Mouse (Mus musculus) heart, postnatal 4 days (tissue): ENCODE data around the gene Hipk2. TPM values are rescaled to one million over a fixed set of nuclear protein-coding genes. Genes with fewer than 3 reads are reported as not detected.
"Not testable (repeated sequence)": the region's sequence is repeated elsewhere in the genome, so short reads cannot be mapped to it uniquely, and the experiment has no call there.

Experiments used
- DNase-seq: peaks from one replicate; pipeline ENCODE4 v3.0.0; 2021
- total RNA-seq, 2 experiments: library from RNA; stranded (reverse); gene quantifications; 2 replicates each; pipeline ENCODE4 v1.2.3; 2021

Gene Hipk2
- total RNA-seq, 2 experiments from 2014 or later, result 73.4 to 75.5 TPM

DNA sequence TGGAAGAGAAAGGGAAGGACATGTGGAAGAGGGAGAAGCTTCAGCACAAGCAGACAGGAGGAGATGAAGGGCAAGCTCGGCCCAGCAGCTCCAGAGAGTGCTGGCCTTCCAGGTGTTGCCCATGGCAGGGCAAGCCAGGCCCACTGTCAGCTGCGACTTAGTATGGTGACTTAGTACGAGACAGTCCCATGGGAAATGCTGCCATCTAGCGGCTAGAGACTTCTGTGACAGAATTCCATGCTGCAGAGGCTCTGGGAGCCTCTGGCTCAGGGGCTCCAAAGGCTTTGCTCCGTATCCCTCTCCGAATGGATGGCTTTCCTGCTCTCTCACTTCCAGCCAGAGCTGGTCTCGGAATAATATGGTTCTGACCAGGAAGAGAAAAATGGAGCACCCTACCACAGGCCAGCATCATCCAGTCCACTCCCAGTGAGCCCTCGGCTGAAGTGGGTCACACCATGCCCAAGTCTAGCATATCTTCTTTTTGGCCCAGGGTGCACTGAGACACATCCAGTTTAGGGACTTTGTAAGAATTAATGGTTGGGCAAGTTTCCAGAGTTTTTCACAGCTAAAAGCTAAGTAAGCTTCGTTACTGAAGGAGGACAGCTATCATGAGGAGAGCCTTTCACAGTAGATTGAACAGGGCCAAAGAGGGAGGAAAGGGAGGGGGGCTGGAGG, 180.4 kb downstream of the Hipk2 start:
- peak; percentile 89 for DNase-seq

DNA sequence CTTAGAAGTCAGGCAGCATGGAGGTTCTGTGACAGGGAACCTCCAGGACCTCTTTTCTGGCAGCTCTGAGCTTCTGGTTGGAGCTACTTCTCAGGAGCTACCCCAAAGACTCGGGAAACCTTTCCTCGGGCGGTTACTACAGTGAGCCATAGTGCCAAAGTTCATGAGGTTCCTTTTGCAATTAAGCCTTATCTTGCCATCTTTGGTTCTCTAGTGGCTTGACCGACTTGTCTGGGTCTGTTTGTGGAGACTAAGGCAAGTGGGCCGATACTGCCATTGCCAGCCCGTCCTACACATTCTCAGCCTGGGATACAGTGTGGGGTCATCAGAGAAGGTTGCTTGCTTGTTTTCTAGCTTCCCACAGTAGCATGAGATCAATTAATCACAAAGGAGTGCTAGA, 183.4 kb downstream of the Hipk2 start:
- DNase-seq, result no peak

DNA sequence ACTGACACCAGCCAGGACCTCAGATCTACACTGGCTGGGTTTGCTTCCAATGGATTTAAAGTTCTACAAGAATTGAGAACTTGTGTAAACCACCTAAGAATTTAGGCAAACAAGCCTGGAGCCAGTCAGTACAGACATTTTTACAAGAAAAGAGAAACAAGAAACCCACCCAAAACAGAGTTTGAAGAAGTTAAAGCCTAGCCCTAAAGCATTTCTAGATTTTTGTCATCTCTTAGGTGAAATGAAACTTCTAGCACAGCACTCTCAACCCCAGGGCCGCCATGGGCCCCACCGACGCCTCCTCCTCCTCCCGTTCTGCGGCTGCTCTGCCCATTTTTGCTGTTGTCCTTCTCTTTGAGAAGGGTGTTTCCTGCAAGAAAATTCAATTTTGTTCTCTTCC, 184.9 kb downstream of the Hipk2 start:
- DNase-seq, result no peak

DNA sequence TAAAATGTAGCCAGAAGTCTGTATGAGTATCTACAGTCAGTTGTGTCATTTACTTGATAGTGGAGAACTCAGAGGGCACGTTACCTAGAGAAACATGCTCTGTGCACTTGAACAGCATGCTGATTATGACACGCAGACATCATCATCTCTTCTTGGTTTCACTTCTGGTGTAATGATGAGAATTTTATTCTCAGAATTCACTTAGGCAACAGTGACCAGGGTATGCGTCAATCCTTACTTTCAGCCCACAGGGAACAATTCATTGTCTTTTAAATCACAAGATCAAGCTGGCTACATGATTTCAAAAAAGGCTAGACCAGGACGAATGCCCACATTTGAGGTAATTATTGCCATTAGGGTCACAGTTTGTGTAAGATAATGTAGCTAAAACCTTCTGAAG, 185.3 kb downstream of the Hipk2 start:
- no peak for DNase-seq

DNA sequence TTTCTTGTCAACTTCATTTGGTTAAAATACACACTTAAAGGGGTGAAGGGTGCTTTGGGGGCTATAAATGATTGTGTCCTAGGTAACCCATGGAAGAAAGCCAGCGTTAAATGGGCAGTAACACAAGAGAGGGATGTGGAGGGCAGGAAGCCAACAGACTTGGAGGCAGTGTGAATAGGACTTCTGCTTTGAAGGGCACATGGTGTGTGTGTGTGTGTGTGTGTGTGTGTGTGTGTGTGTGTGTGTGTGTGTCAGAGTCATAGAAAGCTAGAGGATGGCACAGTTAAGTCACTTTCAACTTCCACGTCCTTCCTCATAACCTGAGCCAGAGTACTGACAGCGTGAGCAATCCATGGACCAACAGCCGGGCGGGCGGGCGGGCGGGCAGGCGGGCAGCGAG, 187.1 kb downstream of the Hipk2 start:
- DNase-seq, result peak; percentile 61

DNA sequence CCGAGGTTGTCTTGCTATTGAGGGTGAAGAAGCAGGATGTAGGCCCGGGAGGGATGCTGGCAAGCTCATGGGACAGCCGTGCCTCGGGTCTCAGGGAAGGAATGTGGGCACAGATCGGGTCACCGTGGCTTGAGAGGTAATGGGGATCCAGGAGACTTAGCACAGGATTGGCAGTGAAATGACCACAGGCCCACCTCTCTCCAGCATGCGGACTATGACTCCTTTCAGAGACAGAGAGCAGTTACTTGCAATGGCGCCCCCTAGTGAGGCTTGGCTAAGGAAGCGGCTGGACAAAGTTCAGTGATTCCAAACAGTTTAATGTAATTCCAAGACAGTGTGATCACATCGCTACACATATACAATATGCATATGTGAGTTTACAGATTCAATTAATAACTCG, 188.7 kb downstream of the Hipk2 start:
- DNase-seq, result peak; percentile 53

DNA sequence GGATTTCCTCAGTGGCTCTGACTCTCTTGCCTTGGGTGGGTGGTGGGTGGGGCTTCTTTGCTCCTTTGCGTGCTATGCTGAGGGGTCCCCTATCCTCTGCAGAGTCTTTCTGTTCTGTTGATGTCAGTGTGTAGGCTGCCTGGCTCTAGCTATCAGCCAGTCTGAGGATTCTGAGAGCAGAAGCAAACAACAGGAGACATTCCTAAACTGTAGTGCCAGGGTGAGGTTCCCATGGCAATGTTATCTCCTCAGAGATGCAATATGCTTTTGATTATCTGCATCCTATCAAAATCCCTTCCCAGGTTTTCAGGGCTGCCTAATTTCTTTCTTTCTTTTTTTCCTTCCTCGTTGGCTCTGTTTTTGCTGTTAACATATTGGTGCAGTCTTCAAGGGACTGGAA, 193.4 kb downstream of the Hipk2 start:
- DNase-seq, result no peak

DNA sequence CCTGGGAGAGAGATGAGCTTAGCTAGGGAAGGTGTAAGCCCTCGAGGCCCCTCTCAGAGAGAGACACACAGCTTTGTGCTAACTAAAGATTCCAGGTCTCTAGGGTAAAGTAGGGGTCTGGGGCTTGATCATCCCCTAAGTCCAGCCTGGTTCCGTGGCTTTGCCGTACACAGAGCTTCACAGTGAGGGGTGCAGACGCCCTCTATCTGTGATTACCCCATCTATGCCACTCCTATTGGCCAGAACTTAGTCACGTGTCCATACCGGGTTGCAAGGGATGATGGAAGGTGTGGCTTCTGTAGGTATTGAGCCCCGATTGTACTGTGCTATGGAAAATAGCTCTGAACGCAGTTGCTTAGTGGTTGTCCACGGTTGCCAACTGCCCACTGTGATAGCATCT, 198.3 kb downstream of the Hipk2 start:
- no peak for DNase-seq

DNA sequence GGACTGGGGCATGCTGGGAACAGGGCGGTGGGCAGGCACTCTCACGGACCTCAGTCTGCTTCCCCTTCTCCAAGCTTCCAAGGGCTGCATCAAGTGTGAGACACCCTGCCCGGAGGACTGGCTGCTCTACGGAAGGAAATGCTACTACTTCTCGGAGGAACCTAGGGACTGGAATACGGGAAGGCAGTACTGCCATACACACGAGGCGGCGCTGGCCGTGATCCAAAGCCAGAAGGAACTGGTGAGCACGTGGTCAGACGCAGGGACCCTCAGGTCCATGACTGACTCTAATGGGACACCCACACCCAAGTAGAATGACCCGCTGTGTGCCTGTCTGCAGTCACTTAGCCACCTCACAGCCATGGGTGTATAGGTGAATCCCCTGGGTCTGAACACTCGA, 199.2 kb downstream of the Hipk2 start:
- peak; percentile 22 for DNase-seq

DNA sequence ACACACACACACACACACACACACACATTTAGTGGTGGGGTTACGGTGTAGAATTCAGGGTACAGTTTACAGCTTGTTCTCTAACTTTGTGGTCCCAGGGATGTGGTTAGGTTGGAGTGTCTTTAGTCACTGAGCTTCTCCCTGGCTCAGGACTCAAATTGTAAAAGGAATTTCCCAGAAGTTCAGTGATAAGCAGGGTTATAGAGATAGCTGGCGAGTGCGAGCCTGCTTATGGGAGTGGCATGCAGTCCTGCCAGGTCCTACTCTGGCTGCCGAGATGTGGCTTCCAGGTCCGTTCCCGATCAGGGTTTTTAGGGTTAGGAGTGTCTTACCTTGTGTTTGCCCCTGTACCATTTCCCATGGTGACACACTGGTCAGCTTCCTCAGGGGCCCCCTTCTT, 199.7 kb downstream of the Hipk2 start:
- DNase-seq, result no peak

DNA sequence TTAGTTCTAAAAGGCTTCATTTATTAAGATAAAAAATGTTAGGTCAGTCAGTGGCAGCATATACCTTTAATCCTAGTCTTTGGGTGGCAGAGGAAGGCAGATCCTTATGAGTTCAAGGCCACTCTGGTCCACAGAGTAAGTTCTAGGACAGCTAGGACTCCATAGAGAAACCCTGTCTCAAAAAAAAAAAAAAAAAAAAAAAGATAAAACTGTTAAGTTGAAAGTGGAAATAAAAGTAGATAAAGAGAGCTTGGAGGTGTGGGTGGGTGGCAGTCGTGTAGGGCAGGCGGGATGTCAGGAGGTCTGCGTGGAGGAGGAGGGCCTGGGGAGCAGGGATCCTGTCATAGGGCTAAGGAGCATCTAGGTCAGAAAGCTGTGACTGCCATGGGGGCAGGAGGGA, 204.0 kb downstream of the Hipk2 start:
- no peak for DNase-seq

DNA sequence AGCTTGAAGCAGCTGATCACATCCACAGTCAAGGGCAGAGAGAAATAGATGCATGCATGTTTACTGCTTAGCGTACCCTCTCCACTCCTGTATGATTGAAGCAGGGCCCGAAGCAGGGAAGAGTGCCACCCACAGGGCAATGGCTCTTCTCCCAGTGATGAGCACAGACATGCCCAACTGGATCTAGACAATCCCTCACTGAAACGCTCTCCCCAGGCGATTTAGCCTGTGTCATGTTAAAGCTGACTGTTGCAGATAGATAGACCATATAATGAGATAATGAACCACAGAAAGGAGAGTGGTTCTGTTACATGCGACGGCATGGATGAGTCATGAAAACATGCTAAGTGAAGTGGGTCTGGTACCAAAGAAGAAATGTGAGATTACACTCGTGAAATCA, 204.7 kb downstream of the Hipk2 start:
- no peak for DNase-seq

DNA sequence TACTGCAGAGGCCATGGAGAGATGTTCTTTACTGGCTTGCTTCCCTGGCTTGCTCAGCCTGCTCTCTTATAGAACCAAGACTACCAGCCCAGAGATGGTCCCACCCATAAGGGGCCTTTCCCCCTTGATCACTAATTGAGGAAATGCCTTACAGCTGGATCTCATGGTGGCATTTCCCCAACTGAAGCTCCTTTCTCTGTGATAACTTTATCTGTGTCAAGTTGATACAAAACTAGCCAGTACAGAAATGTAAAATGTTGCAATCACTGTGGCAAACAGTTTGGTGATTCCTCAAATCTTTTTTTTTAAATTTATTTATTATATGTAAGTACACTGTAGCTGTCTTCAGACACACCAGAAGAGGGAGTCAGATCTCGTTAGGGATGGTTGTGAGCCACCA, 205.5 kb downstream of the Hipk2 start:
- not testable (repeated sequence) for DNase-seq

DNA sequence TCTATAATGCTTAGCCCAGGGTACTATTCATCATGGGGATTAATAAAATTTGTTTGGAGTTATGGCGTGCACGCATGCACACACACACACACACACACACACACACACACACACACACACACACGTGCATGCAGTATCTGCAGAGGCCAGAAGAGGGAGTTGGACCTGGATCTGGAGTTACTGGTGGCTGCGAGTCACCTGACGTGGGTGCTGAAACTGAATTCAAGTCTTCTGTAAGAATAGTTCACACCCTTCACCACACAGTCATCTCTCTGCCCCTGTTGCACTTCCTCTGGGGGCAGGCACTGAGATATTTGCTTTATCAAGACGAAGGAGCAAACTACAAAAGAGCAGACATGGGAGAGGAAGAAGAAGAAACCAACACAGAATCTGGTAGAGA, 206.4 kb downstream of the Hipk2 start:
- DNase-seq, result no peak

DNA sequence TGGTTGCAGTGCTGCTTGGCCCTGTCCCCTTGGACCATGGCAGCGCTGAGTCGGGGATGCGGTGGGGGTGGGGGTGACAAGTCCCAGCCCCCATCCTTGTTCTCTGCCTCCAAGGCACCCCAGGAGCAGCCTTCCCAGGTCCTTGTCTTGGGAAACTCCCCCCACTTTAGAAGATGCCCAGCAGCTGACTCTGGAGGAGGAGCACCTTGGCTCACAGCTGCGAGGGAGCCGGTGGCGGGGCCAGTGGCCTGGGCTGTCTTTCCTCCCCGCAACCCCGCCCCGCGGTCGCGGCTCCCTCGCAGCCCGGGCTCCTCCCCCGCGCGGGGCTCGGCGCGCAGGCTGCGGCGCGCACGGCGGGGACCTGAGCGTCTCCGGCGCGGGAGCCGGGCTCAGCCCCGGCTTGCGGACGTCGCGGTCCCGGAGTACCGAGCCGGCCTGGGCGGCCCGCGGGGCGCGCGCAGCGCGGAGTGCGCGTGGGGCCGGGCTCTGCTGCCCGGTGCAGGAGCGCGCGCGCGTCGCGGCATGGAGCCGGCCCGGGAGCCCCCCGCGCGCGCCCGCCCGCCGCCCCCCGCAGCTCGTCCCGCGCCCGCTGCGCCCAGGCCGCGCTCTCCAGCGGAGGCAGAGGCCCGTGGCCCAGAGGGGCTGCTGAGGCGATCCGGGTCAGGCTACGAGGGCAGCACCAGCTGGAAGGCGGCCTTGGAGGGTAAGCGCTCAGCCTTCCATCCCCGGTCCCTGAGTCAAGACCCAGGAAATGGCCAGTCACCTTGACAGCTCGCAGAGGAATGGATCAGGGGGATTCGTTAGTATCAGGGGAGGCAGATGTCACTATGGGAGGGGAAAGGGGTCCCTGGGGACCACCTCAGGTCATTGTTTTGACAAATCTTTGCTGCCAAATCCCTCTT, 213.0 kb downstream of the Hipk2 start, which contains the start of gene Clec2l:
TSS of gene Clec2l (plus strand) at position 356 of the 902 bp plus-strand sequence.
- DNase-seq, result peak; percentile 47

DNA sequence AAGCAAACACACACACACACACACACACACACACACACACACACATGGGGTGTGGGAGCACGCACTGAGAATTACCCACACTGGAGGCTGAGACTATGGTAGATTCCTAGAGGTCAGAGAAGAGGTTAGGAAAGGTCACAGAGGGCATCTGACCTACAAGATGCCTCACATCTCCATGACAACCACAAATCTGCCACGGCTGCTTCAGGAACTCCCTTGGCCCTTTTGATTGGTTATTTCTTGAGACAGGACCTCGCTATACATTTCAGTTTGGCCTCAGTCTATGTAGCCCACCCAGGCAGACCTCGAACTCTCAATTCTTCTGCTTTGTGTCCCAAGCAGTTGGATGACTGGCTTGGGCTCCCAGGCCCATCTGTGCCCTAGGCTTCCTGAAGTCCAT, 214.3 kb downstream of the Hipk2 start:
- DNase-seq, result no peak

DNA sequence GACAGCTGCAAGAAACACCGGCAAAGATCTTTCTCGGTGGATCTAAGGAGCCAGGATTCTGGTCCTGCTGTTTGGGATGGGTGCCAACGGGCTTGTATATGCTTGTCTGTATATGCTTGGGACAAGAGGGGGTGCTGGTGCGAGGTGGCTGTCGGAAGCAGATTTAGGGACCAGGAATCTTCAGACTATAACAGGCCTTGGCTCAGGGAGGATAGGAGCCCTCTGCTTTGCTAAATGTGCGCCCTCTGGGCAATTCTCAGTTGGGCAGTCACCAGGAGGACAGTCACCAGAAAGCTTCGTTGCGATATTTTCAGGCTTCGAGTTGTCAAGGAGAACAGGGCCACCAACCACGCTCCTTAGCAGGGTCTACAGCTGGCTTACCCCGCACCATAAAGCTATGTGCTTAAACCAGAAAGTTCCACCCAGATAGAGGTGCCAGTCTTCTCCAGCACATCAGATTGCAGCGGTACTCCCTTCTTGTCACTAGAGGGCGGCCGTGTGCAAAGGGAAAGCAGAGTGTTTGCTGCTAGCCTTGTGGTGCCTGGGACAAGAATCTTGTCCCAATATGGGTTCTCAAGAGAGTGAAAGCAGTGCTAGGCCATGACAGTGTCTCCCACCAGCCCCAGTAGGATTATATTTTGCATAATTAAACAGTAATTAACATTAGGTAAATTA, 225.6 kb downstream of the Hipk2 start:
- peak; percentile 80 for DNase-seq

DNA sequence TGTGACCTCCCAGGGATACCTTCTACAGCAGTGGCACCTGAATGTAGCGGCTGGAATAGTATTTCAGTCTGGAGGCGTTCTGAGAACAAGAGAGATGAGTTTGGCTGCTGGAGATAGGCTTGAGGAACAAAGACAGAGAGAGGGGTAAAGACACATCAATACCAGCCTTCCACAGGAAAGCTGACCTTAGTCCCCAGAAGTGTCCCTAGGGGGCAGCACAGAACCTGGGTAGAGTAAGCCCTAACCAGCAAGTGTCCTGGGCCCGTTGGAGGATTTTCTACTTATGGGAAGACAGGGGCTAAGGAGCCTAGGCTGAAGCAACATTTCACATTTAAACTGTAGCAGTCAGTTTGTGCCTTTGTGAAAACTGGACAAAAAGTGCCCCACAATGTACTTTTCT, 226.4 kb downstream of the Hipk2 start:
- DNase-seq, result peak; percentile 23

Other genes starting within 250 kb of the Hipk2 start
- gene Klrg2, start 238.9 kb downstream of the Hipk2 start, total RNA-seq, result under 1 TPM; 0.54 to 0.91 TPM
- gene Clec2l, start 213.1 kb downstream of the Hipk2 start, total RNA-seq, result 1 to 10 TPM; 4.8 to 4.9 TPM
- 1 to 10 TPM in 1 of 2 experiments, under 1 TPM in 1; 0.72 to 1.2 TPM for gene Tbxas1, start 761 bp downstream of the Hipk2 start, total RNA-seq
- gene Parp12, start 242.2 kb upstream of the Hipk2 start, total RNA-seq, result 10 to 100 TPM; 14.6 to 15.7 TPM